Mouse (Mus musculus) ES-Bruce4 (cell line): ENCODE measurements at regions not wholly inside any gene's neighbourhood (a gene's known extent, or its start where the extent isn't known, plus 50 kb on each side); places are given as distances from the start of the nearest gene placed in this dataset.

ENCODE experiments used
- H3K27ac ChIP-seq: 2 replicates; pipeline ENCODE4 v1.5.1; 2012; ENCODE audit warnings: low read length, inconsistent platforms; ENCODE audit not compliant: insufficient read depth
- H3K27me3 ChIP-seq: 2 replicates; pipeline ENCODE4 v1.6.1; 2012; ENCODE audit warnings: mild to moderate bottlenecking, low read length, inconsistent platforms; ENCODE audit not compliant: control insufficient read depth, poor library complexity, insufficient read depth, severe bottlenecking
- H3K36me3 ChIP-seq: 2 replicates; pipeline ENCODE4 v1.6.1; 2012; ENCODE audit warnings: inconsistent platforms, mild to moderate bottlenecking, low read length, moderate library complexity; ENCODE audit not compliant: control insufficient read depth, poor library complexity, insufficient read depth, severe bottlenecking
- H3K4me1 ChIP-seq: one replicate; pipeline ENCODE4 v1.8.1; 2011; ENCODE audit warnings: low read length; ENCODE audit not compliant: control insufficient read depth, insufficient read depth
- H3K4me3 ChIP-seq: 2 replicates; pipeline ENCODE4 v1.5.1; 2011; ENCODE audit warnings: low read depth, mild to moderate bottlenecking, low read length
- H3K9ac ChIP-seq: 2 replicates; pipeline ENCODE4 v1.6.1; 2012; ENCODE audit warnings: low read depth, mild to moderate bottlenecking, inconsistent platforms; ENCODE audit not compliant: poor library complexity, severe bottlenecking
- H3K9me3 ChIP-seq: replicated peaks from 2 replicates; pipeline ENCODE4 v1.6.1; 2012; ENCODE audit warnings: mild to moderate bottlenecking, low read length, inconsistent platforms; ENCODE audit not compliant: control insufficient read depth, poor library complexity, insufficient read depth, severe bottlenecking
- CTCF ChIP-seq: IDR thresholded peaks from one replicate; pipeline ENCODE4 v1.8.1; 2011; ENCODE audit warnings: low read depth, low read length
- EP300 ChIP-seq: IDR thresholded peaks from 2 replicates; pipeline ENCODE4 v1.6.1; 2011; ENCODE audit warnings: low read depth, low read length; ENCODE audit not compliant: insufficient read depth
- POLR2A ChIP-seq: IDR thresholded peaks from one replicate; pipeline ENCODE4 v1.8.1; 2011; ENCODE audit warnings: low read length; ENCODE audit not compliant: insufficient read depth

- TF ChIP-seq EP300 (no peak), CTCF (no peak), POLR2A (no peak)
- Histone ChIP-seq H3K4me3 (no peak overlapping the region), H3K4me1 (no peaks in the 10 kb centered on the region), H3K9me3 (no peaks in the 10 kb centered on the region), H3K9ac (no peak overlapping the region), H3K36me3 (no peaks in the 10 kb centered on the region), H3K27ac (no peak overlapping the region), H3K27me3 (no peaks in the 10 kb centered on the region)
These were observed 178.9 kb upstream of the Cadm1 start for GRCm38 (mm10) chr9:47351036-47351435.

- H3K27me3 ChIP-seq: no peaks in the 10 kb centered on the region
- no peak overlapping the region for H3K4me3 ChIP-seq
- no peak overlapping the region for H3K27ac ChIP-seq
- H3K36me3 ChIP-seq: no peaks in the 10 kb centered on the region
- no peaks in the 10 kb centered on the region for H3K4me1 ChIP-seq
- H3K9me3 ChIP-seq: no peaks in the 10 kb centered on the region
- H3K9ac ChIP-seq: no peak overlapping the region
- TF ChIP-seq CTCF (no peak), EP300 (no peak), POLR2A (no peak)
These were observed 177.0 kb upstream of the Cadm1 start for GRCm38 (mm10) chr9:47353017-47353416.

DNA sequence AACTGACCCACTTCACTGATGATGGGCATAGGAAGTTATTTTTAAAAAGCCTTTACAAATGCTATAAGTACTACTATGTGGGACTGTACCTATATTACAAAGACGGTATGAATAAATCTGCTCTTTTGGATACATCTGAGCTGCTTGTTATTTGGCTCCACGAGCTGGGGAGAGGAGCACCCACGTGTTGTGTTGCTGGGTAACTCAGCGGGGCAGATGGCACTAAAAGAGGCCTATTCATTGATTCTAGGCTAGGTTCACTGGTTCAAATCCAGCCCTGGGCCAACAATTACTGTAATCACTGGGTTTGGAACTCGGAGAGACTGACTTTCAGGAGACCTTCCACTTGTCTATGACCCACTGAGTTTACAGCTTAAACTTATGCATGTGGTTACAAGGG lies 176.0 kb upstream of the Cadm1 start:
- H3K4me1 ChIP-seq: no peaks in the 10 kb centered on the region
- no peaks in the 10 kb centered on the region for H3K9me3 ChIP-seq
- no peaks in the 10 kb centered on the region for H3K36me3 ChIP-seq
- TF ChIP-seq CTCF (no peak), EP300 (no peak), POLR2A (no peak)
- no peak overlapping the region for H3K27ac ChIP-seq
- no peak overlapping the region for H3K4me3 ChIP-seq
- H3K9ac ChIP-seq: no peak overlapping the region
- no peaks in the 10 kb centered on the region for H3K27me3 ChIP-seq

DNA sequence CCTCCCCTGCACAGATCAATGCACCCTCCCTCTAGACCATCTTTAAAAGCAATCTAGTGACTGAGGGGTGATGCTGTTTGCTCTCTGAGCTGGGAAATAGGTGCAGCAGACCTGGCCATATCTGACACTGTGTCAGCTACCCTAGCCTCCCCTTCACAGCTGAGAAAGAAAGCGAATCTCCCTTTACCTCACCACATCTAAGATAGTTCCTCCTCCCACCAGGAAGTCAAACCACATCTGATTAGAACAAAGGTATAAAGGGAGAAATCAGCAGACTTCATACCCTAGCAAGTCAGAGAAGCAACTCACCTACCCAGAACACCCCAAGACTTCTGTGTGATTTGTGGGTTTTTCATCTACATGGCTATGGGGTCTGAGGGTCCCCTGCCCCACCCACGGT lies 175.6 kb upstream of the Cadm1 start:
- no peak overlapping the region for H3K4me3 ChIP-seq
- TF ChIP-seq POLR2A: no peak
- no peak for TF ChIP-seq CTCF
- no peak for TF ChIP-seq EP300
- no peaks in the 10 kb centered on the region for H3K27me3 ChIP-seq
- H3K36me3 ChIP-seq: no peaks in the 10 kb centered on the region
- H3K9me3 ChIP-seq: no peaks in the 10 kb centered on the region
- H3K9ac ChIP-seq: no peak overlapping the region
- no peak overlapping the region for H3K27ac ChIP-seq
- H3K4me1 ChIP-seq: no peaks in the 10 kb centered on the region

GRCm38 (mm10) chr9:47354866-47355265 lies 175.1 kb upstream of the Cadm1 start:
- no peak overlapping the region for H3K27ac ChIP-seq
- H3K9me3 ChIP-seq: no peaks in the 10 kb centered on the region
- no peak overlapping the region for H3K9ac ChIP-seq
- no peaks in the 10 kb centered on the region for H3K4me1 ChIP-seq
- TF ChIP-seq CTCF (no peak), POLR2A (no peak), EP300 (no peak)
- H3K36me3 ChIP-seq: no peaks in the 10 kb centered on the region
- H3K4me3 ChIP-seq: no peak overlapping the region
- no peaks in the 10 kb centered on the region for H3K27me3 ChIP-seq

- no peak overlapping the region for H3K27ac ChIP-seq
- H3K4me3 ChIP-seq: no peak overlapping the region
- H3K27me3 ChIP-seq: no peaks in the 10 kb centered on the region
- H3K9ac ChIP-seq: no peak overlapping the region
- no peak for TF ChIP-seq POLR2A
- TF ChIP-seq EP300: no peak
- TF ChIP-seq CTCF: no peak
- no peaks in the 10 kb centered on the region for H3K9me3 ChIP-seq
- H3K4me1 ChIP-seq: no peaks in the 10 kb centered on the region
- no peaks in the 10 kb centered on the region for H3K36me3 ChIP-seq
These were observed 172.1 kb upstream of the Cadm1 start for GRCm38 (mm10) chr9:47357756-47358399.
